Mouse (Mus musculus) CH12.LX (cell line): ENCODE measurements around the gene Nup210.

ENCODE experiments used
- CTCF ChIP-seq, 2 experiments: IDR thresholded peaks in 1 of 2; conservative IDR thresholded peaks in 1 of 2; 2 replicates each; pipeline ENCODE4 v1.5.1; 2011 to 2012; ENCODE audit warnings: low read depth in 2 of 2, low read length in 2 of 2, improper control_type of control experiment in 1 of 2, inconsistent platforms in 1 of 2, mild to moderate bottlenecking in 1 of 2, moderate library complexity in 1 of 2
- JUND ChIP-seq: conservative IDR thresholded peaks from 2 replicates; pipeline ENCODE4 v1.6.1; 2011; ENCODE audit warnings: low read depth, low read length, improper control_type of control experiment
- USF1 ChIP-seq: IDR thresholded peaks from 2 replicates; pipeline ENCODE4 v1.6.1; 2014; ENCODE audit warnings: low read depth, mild to moderate bottlenecking, inconsistent platforms, low read length, improper control_type of control experiment

DNA sequence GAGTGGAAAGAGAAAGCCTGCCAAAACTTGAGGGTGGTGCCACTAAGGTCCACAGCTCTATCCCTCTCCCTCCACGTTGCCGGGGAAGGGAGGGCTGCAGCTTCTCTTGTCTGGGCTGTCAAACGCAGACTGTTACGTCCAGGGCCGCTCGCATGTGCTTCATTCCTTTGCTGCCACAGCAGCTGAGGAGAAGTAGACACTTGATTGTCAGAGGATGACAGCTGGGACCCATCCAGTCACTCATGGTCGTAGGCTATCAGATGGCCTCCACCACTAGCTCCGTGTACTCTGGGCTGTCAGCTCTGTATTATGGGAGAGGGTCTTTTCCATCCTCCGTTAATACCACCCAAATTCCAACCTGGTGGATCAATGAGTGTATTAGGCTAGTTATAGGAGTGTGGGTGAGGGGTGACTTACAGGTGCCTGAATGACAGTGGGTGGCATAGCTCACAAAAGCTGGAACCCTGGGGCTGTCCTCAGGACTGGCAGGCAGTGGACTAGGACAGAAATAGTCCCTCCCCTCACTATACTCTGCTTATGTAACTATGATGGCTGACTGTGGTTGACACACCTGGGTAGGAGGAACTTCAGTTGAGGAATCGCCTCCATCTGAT, 20.8 kb upstream of the Nup210 start:
- TF ChIP-seq CTCF (conservative IDR thresholded peaks at IDR 0.05 in 1 of 2, IDR thresholded peaks at IDR 0.05 in 1 of 2; ENCODE audit: low read depth in 2 of 2, low read length in 2 of 2) (no peak), USF1 (no peak), JUND (no peak)
